Mouse (Mus musculus) ES-E14 (cell line): ENCODE results near the gene Arhgap28. TPM values are rescaled to one million over a fixed set of nuclear protein-coding genes. Genes with fewer than 3 reads are reported as not detected.

Source experiments
- DNase-seq: peaks from one replicate; pipeline ENCODE4 v3.0.0-alpha.2; 2013; ENCODE audit warnings: low read depth, low spot score
- H3K27ac ChIP-seq: 2 replicates; pipeline ENCODE4 v1.5.1; 2012; ENCODE audit warnings: low read depth, mild to moderate bottlenecking, low read length, moderate library complexity, mixed read lengths; ENCODE audit not compliant: poor library complexity, insufficient read depth, severe bottlenecking
- H3K36me3 ChIP-seq: 2 replicates; pipeline ENCODE4 v1.6.1; 2012; ENCODE audit warnings: mild to moderate bottlenecking, low read length, moderate library complexity, mixed read lengths; ENCODE audit not compliant: control insufficient read depth, poor library complexity, insufficient read depth, severe bottlenecking
- H3K4me1 ChIP-seq, 2 experiments: fragments of 150-350 bp in 1 of 2; sonication (generic) in 1 of 2; 2 replicates each; pipeline ENCODE4 v1.6.1; 2012; ENCODE audit warnings: low read length in 2 of 2, mild to moderate bottlenecking in 1 of 2, mixed read lengths in 1 of 2; ENCODE audit not compliant: control insufficient read depth in 2 of 2, insufficient read depth in 2 of 2, poor library complexity in 1 of 2
- H3K4me3 ChIP-seq, 2 experiments: fragments of 150-350 bp in 1 of 2; sonication (generic) in 1 of 2; 2 replicates each; pipeline ENCODE4 v1.5.1; 2012; ENCODE audit warnings: low read length in 2 of 2, low read depth in 1 of 2, mild to moderate bottlenecking in 1 of 2, mixed read lengths in 1 of 2; ENCODE audit not compliant: insufficient read depth in 1 of 2, poor library complexity in 1 of 2, severe bottlenecking in 1 of 2
- H3K9ac ChIP-seq: 2 replicates; pipeline ENCODE4 v1.6.1; 2012; ENCODE audit warnings: low read depth, mild to moderate bottlenecking, low read length, mixed read lengths; ENCODE audit not compliant: poor library complexity, insufficient read depth, severe bottlenecking
- H3K9me3 ChIP-seq: fragments of 150-350 bp; sonication (generic); 2 replicates; pipeline ENCODE4 v1.6.1; 2012; ENCODE audit warnings: low read depth, mild to moderate bottlenecking, low read length; ENCODE audit not compliant: control insufficient read depth, insufficient read depth
- CHD2 ChIP-seq: IDR thresholded peaks from 2 replicates; pipeline ENCODE4 v1.6.1; 2014; ENCODE audit warnings: mild to moderate bottlenecking, low read depth, low read length, inconsistent platforms
- HCFC1 ChIP-seq: IDR thresholded peaks from 2 replicates; pipeline ENCODE4 v1.6.1; 2012; ENCODE audit warnings: low read length, inconsistent platforms, borderline replicate concordance; ENCODE audit not compliant: insufficient read depth
- MAFK ChIP-seq: IDR thresholded peaks from 2 replicates; pipeline ENCODE4 v1.6.1; 2014; ENCODE audit warnings: mild to moderate bottlenecking, low read depth, low read length, inconsistent platforms; ENCODE audit not compliant: insufficient read depth
- ZC3H11A ChIP-seq: IDR thresholded peaks from 2 replicates; pipeline ENCODE4 v1.6.1; 2012; ENCODE audit warnings: low read depth, mild to moderate bottlenecking, inconsistent platforms, low read length, borderline replicate concordance
- ZNF384 ChIP-seq: IDR thresholded peaks from 2 replicates; pipeline ENCODE4 v1.6.1; 2012; ENCODE audit warnings: low read depth, low read length, inconsistent platforms
- in situ Hi-C, 2 experiments: fragments of 600-800 bp; cut with MboI; formaldehyde crosslinking; loops; one replicate each; pipeline ENCODE4 v1.15.1; 2025; ENCODE audit warnings: low sequenced_read_pairs in 2 of 2, inconsistent platforms in 1 of 2; ENCODE audit not compliant: unreplicated experiment in 2 of 2
- total RNA-seq: library from RNA; depleted of rRNA; stranded (reverse); fragments of 300-350 nt; gene quantifications from 2 replicates; pipeline ENCODE4 v1.2.3, GENCODE M21; 2012

The Arhgap28 gene
- total RNA-seq, 1 experiment: 13.4 TPM

GRCm38 (mm10) chr17:67954961-67955360, 49.0 kb downstream of the Arhgap28 start:
- Histone ChIP-seq H3K4me3 (no peak overlapping the region), H3K27ac (no peak overlapping the region)

GRCm38 (mm10) chr17:67950523-67951213, 53.3 kb downstream of the Arhgap28 start:
- no peak overlapping the region for H3K9ac ChIP-seq
- H3K4me3 ChIP-seq: no peak overlapping the region
- no peaks in the 10 kb centered on the region for H3K9me3 ChIP-seq
- DNase-seq: no peak
- H3K27ac ChIP-seq: no peak overlapping the region
- H3K36me3 ChIP-seq: no peaks in the 10 kb centered on the region; the same call in 1 of the 2 replicates
- TF ChIP-seq ZNF384: no peak
- no peak for TF ChIP-seq MAFK
- TF ChIP-seq ZC3H11A: no peak
- no peak for TF ChIP-seq HCFC1
- TF ChIP-seq CHD2: no peak
- 0 out of 4 replicates have a peak, but pooled peaks cover 0 to 2% of the 10 kb centered on the region in 2 experiments for H3K4me1 ChIP-seq
- in situ Hi-C loops: no loop called here

More at GRCm38 (mm10) chr17:67954961-67955360, 49.0 kb downstream of the Arhgap28 start:
- Histone ChIP-seq H3K4me1 (no peaks in the 10 kb centered on the region), H3K9ac (no peak overlapping the region), H3K9me3 (no peaks in the 10 kb centered on the region), H3K36me3 (no peaks in the 10 kb centered on the region)
- in situ Hi-C loops: no loop called here
- no peak for DNase-seq
- TF ChIP-seq ZNF384: no peak
- no peak for TF ChIP-seq MAFK
- no peak for TF ChIP-seq HCFC1
- TF ChIP-seq CHD2: no peak
- no peak for TF ChIP-seq ZC3H11A

- H3K36me3 ChIP-seq: no peaks in the 10 kb centered on the region; the same call in 1 of the 2 replicates
- no peak overlapping the region for H3K4me3 ChIP-seq
- DNase-seq: no peak
- no peak overlapping the region for H3K27ac ChIP-seq
- H3K9ac ChIP-seq: no peak overlapping the region
- in situ Hi-C loops: no loop called here
- H3K9me3 ChIP-seq: no peaks in the 10 kb centered on the region
- TF ChIP-seq HCFC1: no peak
- TF ChIP-seq ZC3H11A: no peak
- TF ChIP-seq CHD2: no peak
- no peak for TF ChIP-seq MAFK
- TF ChIP-seq ZNF384: no peak
- H3K4me1 ChIP-seq: 0 out of 4 replicates have a peak, but pooled peaks cover 0 to 2% of the 10 kb centered on the region in 2 experiments
These were observed 55.3 kb downstream of the Arhgap28 start for GRCm38 (mm10) chr17:67948601-67949000.

- DNase-seq: no peak
- H3K4me1 ChIP-seq: 0 out of 4 replicates have a peak, but pooled peaks cover 0 to 2% of the 10 kb centered on the region in 2 experiments
- in situ Hi-C loops: no loop called here
These were observed 58.5 kb downstream of the Arhgap28 start for GRCm38 (mm10) chr17:67945453-67945852.

GRCm38 (mm10) chr17:67944256-67944655, 59.7 kb downstream of the Arhgap28 start:
- H3K9me3 ChIP-seq: no peaks in the 10 kb centered on the region
- TF ChIP-seq MAFK: no peak
- no peak for TF ChIP-seq HCFC1
- TF ChIP-seq ZC3H11A: no peak
- no peak for TF ChIP-seq CHD2
- TF ChIP-seq ZNF384: no peak
- DNase-seq: no peak
- H3K4me1 ChIP-seq: 0 out of 4 replicates have a peak, but pooled peaks cover 0 to 2% of the 10 kb centered on the region in 2 experiments
- no peak overlapping the region for H3K27ac ChIP-seq
- no peak overlapping the region for H3K9ac ChIP-seq
- H3K36me3 ChIP-seq: no peaks in the 10 kb centered on the region
- H3K4me3 ChIP-seq: no peak overlapping the region
- in situ Hi-C loops: no loop called here

More at GRCm38 (mm10) chr17:67945453-67945852, 58.5 kb downstream of the Arhgap28 start:
- H3K4me3 ChIP-seq: no peak overlapping the region
- H3K9me3 ChIP-seq: no peaks in the 10 kb centered on the region
- H3K36me3 ChIP-seq: no peaks in the 10 kb centered on the region; the same call in 1 of the 2 replicates
- H3K9ac ChIP-seq: no peak overlapping the region
- H3K27ac ChIP-seq: no peak overlapping the region
- no peak for TF ChIP-seq ZC3H11A
